Mouse (Mus musculus) intestine, embryonic 14.5 days (tissue): Measurements from ENCODE around the gene Ugdh. TPM values are rescaled to one million over a fixed set of nuclear protein-coding genes. Genes with fewer than 3 reads are reported as not detected.
A peak's percentile ranks its signal among the peaks of the same experiment; 100 is the strongest.

Experiments
- ATAC-seq: fragments of 200-750 bp; cut with Nextera tagmentation; replicated peaks from 2 replicates; pipeline ENCODE4 v1.8.0; 2017; ENCODE audit warnings: low read depth, moderate number of reproducible peaks, moderate TSS enrichment, moderate library complexity; ENCODE audit not compliant: low FRiP score, low TSS enrichment
- DNase-seq: peaks from one replicate; pipeline ENCODE4 v3.0.0-alpha.2; 2018; ENCODE audit warnings: low spot score
- H3K27ac ChIP-seq: fragments of 300-500 bp; sonication (generic); 2 replicates; pipeline ENCODE4 v1.5.1; 2014; ENCODE audit warnings: low read depth, mild to moderate bottlenecking, control low read depth
- H3K27me3 ChIP-seq: fragments of 300-500 bp; sonication (generic); replicated peaks from 2 replicates; pipeline ENCODE4 v1.6.1; 2014; ENCODE audit warnings: low read length, control low read depth; ENCODE audit not compliant: control insufficient read depth, insufficient read depth
- H3K36me3 ChIP-seq: fragments of 300-500 bp; sonication (generic); 2 replicates; pipeline ENCODE4 v1.6.1; 2014; ENCODE audit warnings: low read length, control low read depth; ENCODE audit not compliant: control insufficient read depth, insufficient read depth
- H3K4me1 ChIP-seq: fragments of 300-500 bp; sonication (generic); replicated peaks from 2 replicates; pipeline ENCODE4 v1.6.1; 2014; ENCODE audit warnings: low read length, control low read depth, mixed read lengths; ENCODE audit not compliant: control insufficient read depth, insufficient read depth
- H3K4me2 ChIP-seq: fragments of 300-500 bp; sonication (generic); 2 replicates; pipeline ENCODE4 v1.6.1; 2014; ENCODE audit warnings: low read length
- H3K4me3 ChIP-seq: fragments of 300-500 bp; sonication (generic); 2 replicates; pipeline ENCODE4 v1.5.1; 2014; ENCODE audit warnings: low read depth, low read length, control low read depth, mixed read lengths
- H3K9ac ChIP-seq: fragments of 300-500 bp; sonication (generic); 2 replicates; pipeline ENCODE4 v1.6.1; 2014; ENCODE audit warnings: mild to moderate bottlenecking, low read length
- H3K9me3 ChIP-seq: fragments of 300-500 bp; sonication (generic); 2 replicates; pipeline ENCODE4 v1.6.1; 2016; ENCODE audit warnings: low read length, control low read depth; ENCODE audit not compliant: control insufficient read depth
- WGBS: fragments of 180-500 bp; shearing (Covaris S2); extraction: QIAGEN DNeasy Blood & Tissue Kit; methylation state at CpG from one replicate; pipeline ENCODE4 v1.1.7; 2014; 5-methylcytosine and 5-hydroxymethylcytosine counted together
- polyA plus RNA-seq: library from polyadenylated mRNA; unstranded; fragments of >200 nt; fragmentation: Nextera tagmentation; extraction: Ambion mirVana; gene quantifications from 2 replicates; pipeline ENCODE4 v1.2.1, GENCODE M21; 2014

Gene Ugdh
- polyA plus RNA-seq, 1 experiment from 2014 or later, result 111 TPM

GRCm38 (mm10) chr5:65466911-65467310, 31.2 kb upstream of the Ugdh start:
- DNase-seq (no peak), ATAC-seq (no peak)
- 60% methylated on average over 3 of the region's 3 CpGs for WGBS

GRCm38 (mm10) chr5:65460361-65460760, 24.6 kb upstream of the Ugdh start:
- H3K9ac ChIP-seq, result no peak overlapping the region
- WGBS, result 88% methylated on average over 14 of the region's 14 CpGs
- no peak for DNase-seq
- H3K4me1 ChIP-seq, result peaks cover 8% of the 10 kb centered on the region
- no peaks in the 10 kb centered on the region for H3K9me3 ChIP-seq
- no peak overlapping the region for H3K4me3 ChIP-seq
- no peak overlapping the region for H3K4me2 ChIP-seq
- no peak for ATAC-seq
- H3K27me3 ChIP-seq, result no peaks in the 10 kb centered on the region
- no peak overlapping the region for H3K27ac ChIP-seq
- no peaks in the 10 kb centered on the region for H3K36me3 ChIP-seq

More at GRCm38 (mm10) chr5:65466911-65467310, 31.2 kb upstream of the Ugdh start:
- Histone ChIP-seq H3K4me3 (no peak overlapping the region), H3K9me3 (no peaks in the 10 kb centered on the region), H3K9ac (no peak overlapping the region), H3K27ac (no peak overlapping the region), H3K4me2 (no peak overlapping the region), H3K27me3 (no peaks in the 10 kb centered on the region), H3K4me1 (no peaks in the 10 kb centered on the region), H3K36me3 (peaks cover 20% of the 10 kb centered on the region)

GRCm38 (mm10) chr5:65459454-65459853, 23.7 kb upstream of the Ugdh start:
- Histone ChIP-seq H3K27ac (0 out of 2 replicates have a peak overlapping the region, but pooled peaks have one; percentile 22), H3K9ac (no peak overlapping the region), H3K9me3 (no peaks in the 10 kb centered on the region), H3K4me1 (peaks cover 8% of the 10 kb centered on the region), H3K27me3 (no peaks in the 10 kb centered on the region), H3K36me3 (no peaks in the 10 kb centered on the region), H3K4me3 (no peak overlapping the region), H3K4me2 (no peak overlapping the region)
- DNase-seq, result no peak
- ATAC-seq, result no peak
- WGBS, result 63% methylated on average over 3 of the region's 3 CpGs

DNA sequence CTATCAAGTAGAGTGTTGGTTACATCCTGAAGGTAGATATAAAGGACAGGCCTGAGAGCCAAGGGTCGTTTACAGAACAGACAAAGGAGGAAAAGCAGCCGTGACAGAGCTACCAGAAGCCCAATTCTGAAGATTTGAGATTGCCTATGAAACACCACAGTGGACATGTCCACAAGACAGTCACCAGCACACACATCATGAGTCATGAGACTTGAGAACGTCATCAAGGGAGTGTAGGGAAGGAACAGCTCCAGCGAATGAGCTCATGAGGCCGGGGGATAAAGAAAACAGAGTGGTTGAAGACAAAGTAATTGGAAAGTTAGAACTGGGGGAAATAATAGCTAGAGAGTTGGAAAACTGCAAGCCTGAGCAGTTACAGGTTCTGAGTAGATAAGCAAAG, 22.1 kb upstream of the Ugdh start:
- Histone ChIP-seq H3K4me2 (no peak overlapping the region), H3K36me3 (no peaks in the 10 kb centered on the region), H3K4me1 (peaks cover 8% of the 10 kb centered on the region), H3K27me3 (no peaks in the 10 kb centered on the region), H3K27ac (peak overlapping the region; percentile 64), H3K4me3 (no peak overlapping the region), H3K9me3 (no peaks in the 10 kb centered on the region), H3K9ac (no peak overlapping the region)
- no peak for ATAC-seq
- whole genome bisulfite sequencing, result 67% methylated on average over 5 of the region's 5 CpGs
- no peak for DNase-seq

- ATAC-seq (no peak), DNase-seq (no peak)
- H3K4me3 ChIP-seq, result no peak overlapping the region
- H3K36me3 ChIP-seq, result no peaks in the 10 kb centered on the region
- H3K9me3 ChIP-seq, result no peaks in the 10 kb centered on the region
- no peak overlapping the region for H3K9ac ChIP-seq
- H3K4me2 ChIP-seq, result no peak overlapping the region
- peak overlapping the region; percentile 64 for H3K27ac ChIP-seq
- H3K27me3 ChIP-seq, result no peaks in the 10 kb centered on the region
- WGBS, result 42% methylated on average over 7 of the region's 7 CpGs
- peaks cover 8% of the 10 kb centered on the region for H3K4me1 ChIP-seq
These were observed 21.5 kb upstream of the Ugdh start for GRCm38 (mm10) chr5:65457086-65457827.

DNA sequence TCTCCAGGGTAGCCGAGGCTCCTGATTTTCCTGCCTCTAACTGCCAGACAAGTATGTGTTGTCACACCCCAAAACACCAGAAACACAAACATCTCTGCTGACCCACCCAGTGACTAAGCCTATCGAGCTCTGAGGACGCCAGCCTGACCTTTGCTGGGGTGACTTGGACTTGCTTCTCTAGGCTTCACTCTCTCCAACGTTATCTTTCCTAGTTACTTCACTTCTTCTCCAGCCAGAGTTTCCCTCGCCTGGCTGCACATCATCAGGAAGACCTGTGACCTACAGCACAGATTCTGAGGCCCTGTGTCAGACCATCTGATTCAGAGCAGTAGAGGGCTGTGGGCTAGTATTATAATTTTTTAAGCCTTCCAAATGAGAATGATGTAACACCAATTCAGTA, 19.0 kb upstream of the Ugdh start:
- no peak for ATAC-seq
- no peaks in the 10 kb centered on the region for H3K27me3 ChIP-seq
- H3K9me3 ChIP-seq, result no peaks in the 10 kb centered on the region
- peaks cover 9% of the 10 kb centered on the region; the same call in 1 of the 2 replicates for H3K36me3 ChIP-seq
- DNase-seq, result no peak
- H3K4me1 ChIP-seq, result peaks cover 8% of the 10 kb centered on the region
- no peak overlapping the region for H3K27ac ChIP-seq
- no peak overlapping the region for H3K9ac ChIP-seq
- 40% methylated on average over 5 of the region's 5 CpGs for WGBS
- H3K4me3 ChIP-seq, result no peak overlapping the region
- H3K4me2 ChIP-seq, result no peak overlapping the region

- Histone ChIP-seq H3K4me3 (no peak overlapping the region), H3K9ac (no peak overlapping the region), H3K9me3 (no peaks in the 10 kb centered on the region), H3K4me2 (no peak overlapping the region), H3K27me3 (no peaks in the 10 kb centered on the region), H3K36me3 (peaks cover 23% of the 10 kb centered on the region; the same call in 1 of the 2 replicates), H3K27ac (no peak overlapping the region), H3K4me1 (no peaks in the 10 kb centered on the region)
- WGBS, result 85% methylated on average over 4 of the region's 4 CpGs
- DNase-seq (no peak), ATAC-seq (no peak)
These were observed 13.2 kb upstream of the Ugdh start for GRCm38 (mm10) chr5:65448941-65449340.

- 86% methylated on average over 2 of the region's 2 CpGs for WGBS
- no peaks in the 10 kb centered on the region for H3K9me3 ChIP-seq
- ATAC-seq (no peak), DNase-seq (no peak)
- no peak overlapping the region for H3K27ac ChIP-seq
- H3K36me3 ChIP-seq, result peaks cover 23% of the 10 kb centered on the region; the same call in 1 of the 2 replicates
- H3K9ac ChIP-seq, result no peak overlapping the region
- H3K27me3 ChIP-seq, result no peaks in the 10 kb centered on the region
- no peak overlapping the region for H3K4me2 ChIP-seq
- H3K4me1 ChIP-seq, result no peaks in the 10 kb centered on the region
- H3K4me3 ChIP-seq, result no peak overlapping the region
These were observed 12.1 kb upstream of the Ugdh start for GRCm38 (mm10) chr5:65447826-65448225.

GRCm38 (mm10) chr5:65446756-65447155, 11.0 kb upstream of the Ugdh start:
- Histone ChIP-seq H3K27me3 (no peaks in the 10 kb centered on the region), H3K9me3 (no peaks in the 10 kb centered on the region), H3K9ac (no peak overlapping the region), H3K4me1 (no peaks in the 10 kb centered on the region), H3K27ac (no peak overlapping the region), H3K4me3 (no peak overlapping the region), H3K36me3 (peaks cover 23% of the 10 kb centered on the region; the same call in 1 of the 2 replicates), H3K4me2 (no peak overlapping the region)
- WGBS, result 70% methylated on average over 2 of the region's 2 CpGs
- ATAC-seq (no peak), DNase-seq (no peak)
